Mouse (Mus musculus) hindbrain, embryonic 12.5 days (tissue): ENCODE measurements around the gene Rarres2. TPM values are rescaled to one million over a fixed set of nuclear protein-coding genes. Genes with fewer than 3 reads are reported as not detected.
"Not testable (repeated sequence)": the region's sequence is repeated elsewhere in the genome, so short reads cannot be mapped to it uniquely, and the experiment has no call there.

Source experiments
- ATAC-seq: fragments of 200-750 bp; cut with Nextera tagmentation; 2 replicates; pipeline ENCODE4 v1.8.0; 2017; ENCODE audit warnings: moderate TSS enrichment; ENCODE audit not compliant: low FRiP score
- H3K27ac ChIP-seq: fragments of 300-500 bp; sonication (generic); 2 replicates; pipeline ENCODE4 v1.5.1; 2016; ENCODE audit warnings: mild to moderate bottlenecking
- H3K27me3 ChIP-seq: fragments of 300-500 bp; sonication (generic); 2 replicates; pipeline ENCODE4 v1.6.1; 2016; ENCODE audit warnings: mild to moderate bottlenecking
- H3K36me3 ChIP-seq: fragments of 300-500 bp; sonication (generic); 2 replicates; pipeline ENCODE4 v1.6.1; 2016; ENCODE audit warnings: mild to moderate bottlenecking
- H3K4me1 ChIP-seq: fragments of 300-500 bp; sonication (generic); 2 replicates; pipeline ENCODE4 v1.6.1; 2016
- H3K4me2 ChIP-seq: fragments of 300-500 bp; sonication (generic); replicated peaks from 2 replicates; pipeline ENCODE4 v1.6.1; 2016; ENCODE audit warnings: mild to moderate bottlenecking
- H3K4me3 ChIP-seq: fragments of 300-500 bp; sonication (generic); 2 replicates; pipeline ENCODE4 v1.5.1; 2016; ENCODE audit warnings: mild to moderate bottlenecking
- H3K9ac ChIP-seq: fragments of 300-500 bp; sonication (generic); 2 replicates; pipeline ENCODE4 v1.6.1; 2016; ENCODE audit warnings: mild to moderate bottlenecking, moderate library complexity
- H3K9me3 ChIP-seq: fragments of 300-500 bp; sonication (generic); replicated peaks from 2 replicates; pipeline ENCODE4 v1.6.1; 2016; ENCODE audit warnings: mild to moderate bottlenecking
- WGBS: fragments of 180-500 bp; shearing (Covaris S2); methylation state at CpG from one replicate; pipeline ENCODE4 v1.1.7; 2016; 5-methylcytosine and 5-hydroxymethylcytosine counted together
- polyA plus RNA-seq: library from polyadenylated mRNA; unstranded; fragments of >200 nt; fragmentation: Nextera tagmentation; extraction: Ambion mirVana; gene quantifications from 2 replicates; pipeline ENCODE4 v1.2.1, GENCODE M21; 2016

Rarres2 gene
- polyA plus RNA-seq, 1 experiment from 2014 or later = 1.8 TPM

GRCm38 (mm10) chr6:48533475-48533874, 39.1 kb downstream of the Rarres2 start:
- Histone ChIP-seq H3K4me3 (no peak overlapping the region), H3K27ac (no peak overlapping the region), H3K27me3 (no peaks in the 10 kb centered on the region), H3K9ac (no peak overlapping the region), H3K4me2 (no peak overlapping the region), H3K9me3 (no peaks in the 10 kb centered on the region), H3K36me3 (peaks cover 15% of the 10 kb centered on the region; the same call in 1 of the 2 replicates), H3K4me1 (peaks cover 14% of the 10 kb centered on the region)
- 88% methylated on average over 2 of the region's 2 CpGs for WGBS
- ATAC-seq = no peak

GRCm38 (mm10) chr6:48530862-48531261, 41.7 kb downstream of the Rarres2 start:
- Histone ChIP-seq H3K4me1 (no peaks in the 10 kb centered on the region), H3K4me3 (no peak overlapping the region), H3K27me3 (no peaks in the 10 kb centered on the region), H3K27ac (no peak overlapping the region), H3K4me2 (no peak overlapping the region), H3K9me3 (no peaks in the 10 kb centered on the region), H3K9ac (no peak overlapping the region), H3K36me3 (peaks cover 15% of the 10 kb centered on the region; the same call in 1 of the 2 replicates)
- WGBS = 91% methylated on average over 2 of the region's 2 CpGs
- no peak for ATAC-seq

DNA sequence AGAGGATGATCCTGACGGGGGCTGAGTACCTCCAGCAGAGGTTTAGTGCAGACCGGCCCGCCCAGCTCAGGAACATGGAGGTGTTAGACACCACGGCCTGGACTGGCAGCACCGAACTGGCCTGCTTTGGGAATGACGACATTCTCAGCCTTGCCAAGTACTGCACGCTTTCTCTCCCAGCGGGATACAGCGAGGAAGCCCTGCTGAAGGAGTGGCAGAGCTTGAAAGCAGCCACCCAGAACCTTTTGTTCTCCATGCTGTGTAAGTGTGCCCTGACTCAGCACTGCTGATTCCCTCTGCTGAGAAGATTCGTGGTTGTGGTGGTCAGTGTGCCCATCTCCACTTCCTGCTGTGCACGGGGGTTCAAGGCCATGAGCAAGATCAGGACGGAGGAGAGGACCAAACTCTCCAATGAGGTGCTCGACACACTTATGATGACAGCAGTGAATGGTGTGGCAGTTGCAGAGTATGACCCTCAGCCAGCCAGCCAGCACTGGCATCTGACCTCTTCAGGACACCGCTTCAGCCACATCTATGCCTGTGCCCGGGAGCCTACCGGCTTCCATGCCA, 42.6 kb downstream of the Rarres2 start:
- ATAC-seq = no peak
- peaks cover 15% of the 10 kb centered on the region for H3K36me3 ChIP-seq
- no peak overlapping the region for H3K4me3 ChIP-seq
- no peaks in the 10 kb centered on the region for H3K27me3 ChIP-seq
- H3K9ac ChIP-seq = no peak overlapping the region
- WGBS = 85% methylated on average over 16 of the region's 16 CpGs
- H3K4me2 ChIP-seq = no peak overlapping the region
- H3K27ac ChIP-seq = no peak overlapping the region
- H3K9me3 ChIP-seq = no peaks in the 10 kb centered on the region
- H3K4me1 ChIP-seq = no peaks in the 10 kb centered on the region

GRCm38 (mm10) chr6:48529261-48529660, 43.3 kb downstream of the Rarres2 start:
- H3K27ac ChIP-seq = no peak overlapping the region
- H3K9ac ChIP-seq = no peak overlapping the region
- no peaks in the 10 kb centered on the region for H3K9me3 ChIP-seq
- no peaks in the 10 kb centered on the region for H3K4me1 ChIP-seq
- ATAC-seq = no peak
- no peak overlapping the region for H3K4me2 ChIP-seq
- peaks cover 15% of the 10 kb centered on the region for H3K36me3 ChIP-seq
- no peaks in the 10 kb centered on the region for H3K27me3 ChIP-seq
- WGBS = 80% methylated on average over 14 of the region's 14 CpGs
- no peak overlapping the region for H3K4me3 ChIP-seq

- 90% methylated on average over 9 of the region's 9 CpGs for WGBS
- Histone ChIP-seq H3K27me3 (no peaks in the 10 kb centered on the region), H3K4me2 (no peak overlapping the region), H3K4me1 (no peaks in the 10 kb centered on the region), H3K9ac (no peak overlapping the region), H3K27ac (no peak overlapping the region), H3K9me3 (no peaks in the 10 kb centered on the region), H3K36me3 (peaks cover 11% of the 10 kb centered on the region), H3K4me3 (no peak overlapping the region)
- no peak for ATAC-seq
Measured at GRCm38 (mm10) chr6:48527901-48528300, 44.7 kb downstream of the Rarres2 start.

DNA sequence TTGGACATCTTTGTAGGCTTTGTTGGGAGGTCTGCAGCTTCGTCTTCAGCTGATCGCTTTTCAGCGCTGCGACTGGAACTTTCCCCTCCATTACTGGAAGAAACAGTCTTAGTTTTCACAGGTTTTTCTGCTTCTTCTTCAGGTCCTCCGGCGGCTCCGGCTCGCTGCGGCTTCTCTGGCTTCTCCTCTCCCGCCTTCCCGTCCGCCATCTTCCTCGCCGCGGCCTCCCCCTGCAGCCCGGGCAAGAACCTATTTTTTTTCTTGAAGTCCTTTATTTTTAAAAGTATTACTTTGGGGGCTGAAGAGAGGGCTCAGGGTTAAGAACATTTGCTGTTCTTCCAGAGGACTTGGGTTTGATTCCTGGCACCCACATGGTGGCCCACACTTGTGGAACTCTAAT, 47.7 kb downstream of the Rarres2 start:
- not testable (repeated sequence) for H3K9me3 ChIP-seq
- 97% methylated on average over 16 of the region's 16 CpGs for WGBS

More for the DNA sequence above, 47.7 kb downstream of the Rarres2 start:
- not testable (repeated sequence) for H3K9ac ChIP-seq, ATAC-seq, H3K27ac ChIP-seq, H3K27me3 ChIP-seq, H3K4me1 ChIP-seq, H3K4me2 ChIP-seq, H3K36me3 ChIP-seq, H3K4me3 ChIP-seq

Other genes starting within 250 kb of the Rarres2 start
- gene Krba1, start 177.2 kb downstream of the Rarres2 start, polyA plus RNA-seq = 29.9 and 32.4 TPM in 2 replicates
- gene Zfp467, start 127.0 kb downstream of the Rarres2 start, polyA plus RNA-seq = 21.2 and 22.2 TPM in 2 replicates
- 0.34 and 0.40 TPM in 2 replicates for gene Sspo, start 124.6 kb downstream of the Rarres2 start, polyA plus RNA-seq
- gene Atp6v0e2, start 35.2 kb downstream of the Rarres2 start, polyA plus RNA-seq = 74.7 and 75.0 TPM in 2 replicates
- 19.7 and 22.5 TPM in 2 replicates for gene Lrrc61, start 18.0 kb downstream of the Rarres2 start, polyA plus RNA-seq
- gene Gm45021, start 16.8 kb upstream of the Rarres2 start, polyA plus RNA-seq = not detected in 2 replicates
- gene Repin1, start 21.1 kb upstream of the Rarres2 start, polyA plus RNA-seq = 43.1 and 43.9 TPM in 2 replicates
- not detected in 2 replicates for gene Gm44965, start 21.2 kb upstream of the Rarres2 start, polyA plus RNA-seq
- gene Zfp775, start 29.3 kb upstream of the Rarres2 start, polyA plus RNA-seq = 12.7 and 14.6 TPM in 2 replicates
- 2.6 and 3.1 TPM in 2 replicates for gene AI854703, start 54.0 kb upstream of the Rarres2 start, polyA plus RNA-seq
- gene Gimap8, start 74.4 kb upstream of the Rarres2 start, polyA plus RNA-seq = 1.0 and 1.1 TPM in 2 replicates
- gene Gimap9, start 103.3 kb upstream of the Rarres2 start, polyA plus RNA-seq = 3.7 and 4.4 TPM in 2 replicates
- gene Gimap4, start 111.8 kb upstream of the Rarres2 start, polyA plus RNA-seq = 4.2 and 5.4 TPM in 2 replicates
- gene Gimap6, start 135.4 kb upstream of the Rarres2 start, polyA plus RNA-seq = 8.5 and 9.6 TPM in 2 replicates
- gene Gm28053, start 145.8 kb upstream of the Rarres2 start, polyA plus RNA-seq = 1.7 TPM in 1 of 2 replicates, not detected in the other
- gene Gimap7, start 145.8 kb upstream of the Rarres2 start, polyA plus RNA-seq = not detected in 2 replicates
- gene Gimap1, start 166.3 kb upstream of the Rarres2 start, polyA plus RNA-seq = 5.4 and 6.7 TPM in 2 replicates
- 0.97 and 1.6 TPM in 2 replicates for gene Gimap5, start 173.4 kb upstream of the Rarres2 start, polyA plus RNA-seq
- not detected in 2 replicates for gene Gimap3, start 198.1 kb upstream of the Rarres2 start, polyA plus RNA-seq